Mouse (Mus musculus) activated CD4-positive, CD25-positive, alpha-beta regulatory T cell, adult 4 months (primary cell): ENCODE measurements at regions not wholly inside any gene's neighbourhood (a gene's known extent, or its start where the extent isn't known, plus 50 kb on each side); places are given as distances from the start of the nearest gene placed in this dataset.

ENCODE experiments used
- ATAC-seq: one replicate; pipeline ENCODE4 v1.8.0; 2017

- ATAC-seq = no peak
Measured at GRCm38 (mm10) chr17:87531411-87532157, 84.8 kb upstream of the Calm2 start.

- no peak for ATAC-seq
Measured at GRCm38 (mm10) chr17:87532158-87532545, 85.4 kb upstream of the Calm2 start.

DNA sequence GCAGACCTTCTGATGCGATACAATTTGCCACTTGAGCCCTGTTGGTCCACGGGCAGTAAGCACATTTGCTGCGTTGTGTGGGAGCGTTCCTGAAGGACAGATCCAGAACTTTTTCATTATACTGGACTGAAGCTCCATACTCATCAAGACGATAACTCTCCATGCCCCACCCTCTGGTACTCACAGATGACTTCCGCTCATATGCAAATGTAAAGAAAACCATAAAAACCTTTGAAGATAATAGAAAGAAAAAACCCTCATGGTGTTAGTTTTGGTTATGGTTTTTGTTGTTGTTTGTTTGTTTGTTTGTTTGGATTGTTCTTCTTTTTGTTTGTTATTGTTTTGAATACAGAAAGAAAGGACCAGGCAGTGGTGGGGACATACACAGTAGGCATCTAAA is 86.0 kb upstream of the Calm2 start:
- peak; percentile 60 for ATAC-seq

DNA sequence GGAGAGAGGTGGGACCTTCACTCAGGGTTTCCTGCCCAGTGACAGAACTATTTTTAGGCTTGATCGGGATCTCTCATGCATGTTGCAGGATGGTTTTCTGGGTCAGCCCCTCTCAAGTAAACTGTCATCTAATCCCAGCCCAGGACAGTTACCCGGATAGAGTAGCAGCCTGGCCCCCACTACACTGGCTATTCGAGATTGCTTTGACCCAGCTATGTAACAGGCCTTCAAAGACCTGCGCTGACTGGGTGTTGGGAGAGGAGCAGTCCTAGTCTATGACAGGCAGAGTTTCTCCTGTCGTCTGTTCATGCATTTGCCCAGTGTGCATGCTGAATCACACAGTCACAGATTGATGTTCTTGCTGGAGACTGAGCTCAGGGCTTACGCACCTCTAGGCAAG is 86.2 kb upstream of the Epcam start:
- ATAC-seq = no peak

- no peak for ATAC-seq
Measured at GRCm38 (mm10) chr17:87550518-87551164, 85.1 kb upstream of the Epcam start.

- no peak for ATAC-seq
Measured at GRCm38 (mm10) chr17:87554561-87554960, 81.2 kb upstream of the Epcam start.

DNA sequence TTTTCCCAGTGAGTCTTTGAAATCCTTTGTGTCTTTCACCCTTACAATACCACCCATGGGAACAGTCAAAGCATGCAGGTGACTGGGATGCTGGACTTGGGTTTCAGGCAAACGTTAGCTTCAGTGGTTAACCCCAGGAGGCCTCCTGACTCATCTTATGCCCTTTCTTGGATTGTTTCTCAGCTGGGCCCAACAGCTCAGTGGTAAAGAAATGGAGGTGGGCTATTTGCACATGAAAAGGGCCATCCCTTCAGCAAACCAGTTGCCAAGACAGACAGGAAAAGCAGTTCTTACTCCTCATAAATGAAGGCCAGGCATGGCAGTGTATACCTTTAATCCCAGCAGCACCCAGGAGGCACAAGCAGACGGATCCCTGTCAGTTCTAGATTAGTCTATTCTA is 77.4 kb upstream of the Epcam start:
- ATAC-seq = no peak

DNA sequence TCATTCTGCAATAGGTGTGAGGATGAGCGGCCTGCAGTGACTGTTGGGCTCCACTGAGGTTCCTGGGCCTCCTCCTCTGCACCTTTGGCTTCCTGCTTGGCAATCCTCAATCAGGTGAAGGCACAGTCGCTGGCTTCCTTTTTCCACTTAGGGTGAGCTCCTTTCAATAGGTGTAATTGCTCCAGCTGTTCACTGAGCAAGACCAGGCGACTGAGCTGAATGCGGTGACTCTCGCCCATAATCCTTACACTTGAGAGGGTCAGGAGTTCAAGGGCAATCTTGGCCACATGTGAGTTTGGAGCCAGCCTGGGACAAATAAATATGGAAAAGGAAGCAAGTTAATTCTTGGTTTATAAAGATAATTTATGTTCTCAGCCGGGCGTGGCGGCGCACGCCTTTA is 76.1 kb upstream of the Epcam start:
- no peak for ATAC-seq

DNA sequence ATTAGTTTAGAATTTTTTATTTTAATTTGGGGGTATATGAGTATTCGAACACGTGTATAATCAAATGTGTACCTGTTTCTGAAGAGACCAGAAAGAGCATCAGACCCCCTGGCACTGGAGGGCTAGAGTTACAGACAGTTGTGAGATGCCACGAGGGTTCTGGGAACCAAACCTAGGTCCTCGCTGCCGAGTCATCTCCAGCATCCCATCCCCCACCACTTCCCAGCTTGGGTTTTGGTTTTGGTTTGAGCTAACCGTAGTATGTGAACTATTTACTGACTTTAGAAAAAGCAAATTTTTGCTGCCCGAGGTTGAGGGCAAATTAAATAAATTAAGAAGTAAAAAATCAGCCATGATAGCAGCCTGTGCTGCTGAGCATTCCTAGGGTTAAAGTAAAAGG is 74.9 kb upstream of the Epcam start:
- no peak for ATAC-seq

GRCm38 (mm10) chr17:87563375-87563774 is 72.4 kb upstream of the Epcam start:
- no peak for ATAC-seq

DNA sequence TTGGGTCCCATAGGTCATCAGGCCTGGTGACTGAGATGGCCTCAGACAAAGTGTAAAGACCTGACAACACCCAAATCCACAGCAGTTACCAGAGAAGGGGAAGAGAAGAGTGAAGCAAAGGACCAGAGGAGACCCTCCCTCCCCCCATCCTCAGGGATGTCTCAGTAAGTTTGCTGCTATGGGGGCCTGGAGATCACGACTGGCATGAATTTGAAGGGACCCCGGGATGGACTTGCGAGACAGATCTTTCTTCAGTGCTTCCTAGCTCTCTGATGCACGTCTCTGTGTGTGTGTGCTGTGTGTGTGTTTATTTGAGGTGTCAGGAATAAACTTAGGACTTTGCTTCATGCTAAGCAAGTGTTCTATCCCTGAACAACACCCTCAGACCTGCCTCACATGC is 70.1 kb upstream of the Epcam start:
- no peak for ATAC-seq

GRCm38 (mm10) chr17:87566296-87566695 is 69.5 kb upstream of the Epcam start:
- no peak for ATAC-seq

DNA sequence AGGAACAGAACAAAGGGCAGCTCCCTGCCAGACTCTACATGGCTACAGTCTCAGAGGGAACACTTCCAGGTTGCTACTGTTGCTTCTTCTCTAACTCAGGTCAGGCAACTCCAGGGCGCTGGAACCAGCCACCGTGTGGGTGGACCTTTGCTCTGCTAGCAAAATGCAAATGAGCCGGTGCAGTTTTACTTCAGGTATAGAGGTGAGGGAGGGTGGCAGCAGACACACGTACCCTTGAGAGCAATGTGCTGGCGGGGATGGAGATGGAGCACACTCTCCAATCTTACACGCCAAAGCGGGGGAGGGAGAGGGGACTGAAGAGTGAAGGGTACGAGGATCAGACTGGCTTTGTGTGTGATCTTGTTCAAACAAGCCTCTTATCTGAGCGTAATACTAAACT is 68.8 kb upstream of the Epcam start:
- ATAC-seq = no peak

- ATAC-seq = no peak
Measured at GRCm38 (mm10) chr17:87567475-87567874, 68.3 kb upstream of the Epcam start.

DNA sequence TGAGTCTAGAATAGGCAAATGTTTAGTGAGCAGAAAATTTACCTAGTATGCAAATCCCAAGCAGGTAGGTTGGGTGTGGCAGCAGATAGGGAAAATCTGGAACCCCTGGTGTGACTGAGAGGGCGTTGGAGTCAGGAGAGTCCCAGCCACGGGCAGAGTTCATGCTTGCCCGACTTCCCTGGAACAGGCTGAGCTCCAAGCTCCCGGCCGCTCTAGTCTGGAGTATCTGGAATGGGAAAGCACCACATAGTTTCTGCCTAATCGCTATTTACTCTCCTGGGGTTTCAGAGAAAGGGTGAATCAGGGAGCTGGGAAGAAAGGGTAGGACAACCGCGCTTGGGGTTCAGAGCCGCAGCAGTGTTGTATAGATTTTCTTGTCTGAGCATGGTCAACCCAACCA is 65.8 kb upstream of the Epcam start:
- ATAC-seq = no peak

- ATAC-seq = no peak
Measured at GRCm38 (mm10) chr17:87570676-87571344, 65.0 kb upstream of the Epcam start.

GRCm38 (mm10) chr17:87571345-87571932 is 64.3 kb upstream of the Epcam start:
- ATAC-seq = peak; percentile 97

DNA sequence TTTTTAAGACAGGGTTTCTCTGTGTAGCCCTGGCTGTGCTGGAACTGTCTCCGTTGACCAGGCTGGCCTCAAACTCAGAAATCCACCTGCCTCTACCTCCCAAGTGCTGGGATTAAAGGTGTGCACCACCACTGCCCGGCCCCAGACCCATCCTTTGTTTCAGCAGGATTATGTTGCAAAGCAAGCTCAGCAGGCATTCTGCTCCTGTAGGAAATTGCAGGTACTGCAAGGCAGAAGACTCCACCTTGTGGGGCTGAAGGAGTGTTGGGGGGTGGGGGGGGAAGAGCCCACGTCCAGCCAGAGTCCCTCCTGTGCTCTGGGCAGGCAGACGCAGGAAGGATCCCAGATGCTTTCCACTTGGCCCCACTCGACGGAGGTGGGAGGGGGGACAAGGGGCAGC is 52.2 kb upstream of the Epcam start:
- no peak for ATAC-seq

- no peak for ATAC-seq
Measured at GRCm38 (mm10) chr17:87585355-87585754, 50.4 kb upstream of the Epcam start.
